Mouse (Mus musculus) heart, postnatal 0 days (tissue): ENCODE results near the gene Tmem120a.

Experiments
- CTCF ChIP-seq: IDR thresholded peaks from 2 replicates; pipeline ENCODE4 v1.5.1; 2016; ENCODE audit warnings: antibody characterized with exemption, control low read depth, low read depth
- EP300 ChIP-seq: IDR thresholded peaks from 2 replicates; pipeline ENCODE4 v1.6.1; 2016; ENCODE audit warnings: antibody characterized with exemption, low read depth

- TF ChIP-seq CTCF (no peak), EP300 (no peak)
These were observed 53.8 kb downstream of the Tmem120a start for GRCm38 (mm10) chr5:135690401-135690800.
